26 mouse cellular contexts compared by ENCODE assay signal in the genomic region with DNA sequence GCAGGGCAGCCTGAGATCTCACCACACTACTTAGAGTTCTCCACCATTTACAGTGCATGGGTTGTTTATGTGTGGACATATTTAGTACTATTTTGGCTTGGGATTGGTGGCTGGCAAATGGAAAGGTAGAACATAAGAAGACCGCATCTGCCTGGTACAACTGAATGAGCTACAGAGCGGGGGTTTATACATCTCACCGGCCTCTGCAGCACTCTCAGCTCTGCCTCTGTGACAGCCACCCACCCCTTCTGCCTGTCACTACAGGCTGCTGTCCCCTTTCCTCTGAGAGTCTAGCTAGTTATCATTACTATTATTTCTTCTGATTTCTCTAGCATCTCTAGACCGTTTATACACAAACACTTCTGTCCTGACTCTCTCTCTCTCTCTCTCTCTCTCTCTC.
DNase-seq lines count a peak whose midpoint lies in the region; ATAC-seq and TF ChIP-seq lines count a peak whose summit lies in the region.
"Had no signal": no experiment of that assay in that cellular context is flagged by ENCODE, and none has a peak within 500 bp of the region (broad histone marks: within the 10 kb centered on the region; RNA-seq: fewer than 3 reads in every experiment).

No protein-coding gene starts in this region.

- TF ChIP-seq POLR2A in cerebellum, adult 2 months (IDR thresholded peaks at IDR 0.05; ENCODE audit: borderline replicate concordance, insufficient read depth, low read length) = no peak

- H3K4me1 ChIP-seq in cerebellum, adult 2 months (ENCODE audit: control insufficient read depth, insufficient read depth, low read length) = peaks cover 53% of the 10 kb centered on the region
- H3K4me1 ChIP-seq in hindbrain, embryonic 12.5 days = peaks cover 47% of the 10 kb centered on the region
- peaks cover 18% of the 10 kb centered on the region for H3K4me1 ChIP-seq in hindbrain, postnatal 0 days (ENCODE audit: insufficient read depth, low read length)
- peaks cover 88% of the 10 kb centered on the region for H3K4me1 ChIP-seq in neural tube, embryonic 13.5 days (replicated peaks)

- no peak for TF ChIP-seq CTCF in cerebellum, adult 2 months (IDR thresholded peaks at IDR 0.05; ENCODE audit: borderline replicate concordance, insufficient read depth, low read depth, low read length)
- TF ChIP-seq CTCF in hindbrain, postnatal 0 days (IDR thresholded peaks at IDR 0.05; ENCODE audit: low read depth) = no peak

- no peaks in the 10 kb centered on the region for H3K9me3 ChIP-seq in hindbrain, embryonic 12.5 days (replicated peaks)
- H3K9me3 ChIP-seq in hindbrain, postnatal 0 days (ENCODE audit: low read length) = no peaks in the 10 kb centered on the region
- H3K9me3 ChIP-seq in neural tube, embryonic 13.5 days = no peaks in the 10 kb centered on the region
- H3K9me3 ChIP-seq: embryonic facial prominence, embryonic 10.5 days; embryonic facial prominence, embryonic 13.5 days; forebrain, embryonic 12.5 days; forebrain, embryonic 15.5 days had no signal

- H3K27ac ChIP-seq in cerebellum, adult 2 months (ENCODE audit: insufficient read depth, low read length) = peak overlapping the region; percentile 34; the same call in 1 of the 2 replicates
- H3K27ac ChIP-seq in hindbrain, embryonic 12.5 days = peak overlapping the region; percentile 68; the same call in 1 of the 2 replicates
- H3K27ac ChIP-seq in hindbrain, postnatal 0 days = no peak overlapping the region
- H3K27ac ChIP-seq in neural tube, embryonic 13.5 days (replicated peaks) = peak overlapping the region; percentile 59
- H3K27ac ChIP-seq: embryonic facial prominence, embryonic 10.5 days; embryonic facial prominence, embryonic 13.5 days; forebrain, embryonic 12.5 days; gastrocnemius, adult 2 months had no signal

- H3K4me3 ChIP-seq in cerebellum, adult 2 months (replicated peaks; ENCODE audit: insufficient read depth, low read depth, low read length) = no peak overlapping the region
- H3K4me3 ChIP-seq in hindbrain, embryonic 12.5 days = no peak overlapping the region
- H3K4me3 ChIP-seq in hindbrain, postnatal 0 days (ENCODE audit: low read length) = no peak overlapping the region
- H3K4me3 ChIP-seq in neural tube, embryonic 13.5 days = no peak overlapping the region
- H3K4me3 ChIP-seq: embryonic facial prominence, embryonic 10.5 days; embryonic facial prominence, embryonic 13.5 days; erythroblast, embryonic 14.5 days; forebrain, embryonic 12.5 days; forebrain, embryonic 15.5 days; gastrocnemius, adult 2 months had no signal

- no peak for DNase-seq in cerebellum, adult 2 months
- DNase-seq in cerebellum, postnatal 25 days = no peak
- DNase-seq in hindbrain, postnatal 0 days (ENCODE audit: low spot score) = no peak
- DNase-seq in neural tube, embryonic 10.5 days (ENCODE audit: extremely low spot score, low spot score) = no peak
- DNase-seq in testis, postnatal 10 days (ENCODE audit: low spot score) = no peak
- DNase-seq: adrenal gland, postnatal 10 days; adrenal gland, postnatal 36 days; B cell, adult 2 months; cerebellum, adult 11 months; cerebellum, adult 9-11 months; cerebellum, postnatal 36 days; embryo, embryonic 11 days; gastrocnemius, adult 2 months; gastrocnemius, postnatal 14 days had no signal

- no peaks in the 10 kb centered on the region for H3K36me3 ChIP-seq in hindbrain, embryonic 12.5 days
- no peaks in the 10 kb centered on the region for H3K36me3 ChIP-seq in hindbrain, postnatal 0 days (ENCODE audit: insufficient read depth, low read length)
- H3K36me3 ChIP-seq in neural tube, embryonic 13.5 days = no peaks in the 10 kb centered on the region
- H3K36me3 ChIP-seq: embryonic facial prominence, embryonic 10.5 days; embryonic facial prominence, embryonic 13.5 days; forebrain, embryonic 12.5 days; forebrain, embryonic 15.5 days; G1E had no signal

- H3K27me3 ChIP-seq in cerebellum, adult 2 months (ENCODE audit: control insufficient read depth, insufficient read depth, low read length) = no peaks in the 10 kb centered on the region
- H3K27me3 ChIP-seq in hindbrain, embryonic 12.5 days = no peaks in the 10 kb centered on the region
- no peaks in the 10 kb centered on the region for H3K27me3 ChIP-seq in hindbrain, postnatal 0 days (ENCODE audit: insufficient read depth, low read length)
- H3K27me3 ChIP-seq in neural tube, embryonic 13.5 days = no peaks in the 10 kb centered on the region
- H3K27me3 ChIP-seq: CH12.LX; embryonic facial prominence, embryonic 13.5 days; forebrain, embryonic 12.5 days; forebrain, embryonic 15.5 days; Patski had no signal

- 66% methylated on average over 4 of the region's 4 CpGs for WGBS in cerebellum, adult 2 months
- 93% methylated on average over 4 of the region's 4 CpGs for WGBS in hindbrain, embryonic 12.5 days
- WGBS in hindbrain, postnatal 0 days = 87% methylated on average over 4 of the region's 4 CpGs
- WGBS in neural tube, embryonic 13.5 days = 87% methylated on average over 4 of the region's 4 CpGs

- no peak overlapping the region for H3K9ac ChIP-seq in hindbrain, embryonic 12.5 days
- no peak overlapping the region for H3K9ac ChIP-seq in hindbrain, postnatal 0 days (replicated peaks; ENCODE audit: low read length)
- H3K9ac ChIP-seq in neural tube, embryonic 13.5 days = no peak overlapping the region
- H3K9ac ChIP-seq: embryonic facial prominence, embryonic 13.5 days; forebrain, embryonic 12.5 days; forebrain, embryonic 15.5 days had no signal

- ATAC-seq in hindbrain, embryonic 12.5 days (ENCODE audit: low FRiP score) = no peak
- ATAC-seq in hindbrain, postnatal 0 days = no peak
- no peak for ATAC-seq in neural tube, embryonic 13.5 days (ENCODE audit: low read depth)
- ATAC-seq: forebrain, embryonic 15.5 days; intestine, postnatal 0 days; Patski had no signal

- no peak overlapping the region for H3K4me2 ChIP-seq in hindbrain, embryonic 12.5 days (replicated peaks)
- no peak overlapping the region for H3K4me2 ChIP-seq in hindbrain, postnatal 0 days (ENCODE audit: low read depth, low read length)
- no peak overlapping the region for H3K4me2 ChIP-seq in neural tube, embryonic 13.5 days
- H3K4me2 ChIP-seq: embryonic facial prominence, embryonic 13.5 days; forebrain, embryonic 12.5 days; forebrain, embryonic 15.5 days; heart, embryonic 11.5 days had no signal
